Comparison of ENCODE assay signal across 21 mouse cellular contexts in the genomic region with DNA sequence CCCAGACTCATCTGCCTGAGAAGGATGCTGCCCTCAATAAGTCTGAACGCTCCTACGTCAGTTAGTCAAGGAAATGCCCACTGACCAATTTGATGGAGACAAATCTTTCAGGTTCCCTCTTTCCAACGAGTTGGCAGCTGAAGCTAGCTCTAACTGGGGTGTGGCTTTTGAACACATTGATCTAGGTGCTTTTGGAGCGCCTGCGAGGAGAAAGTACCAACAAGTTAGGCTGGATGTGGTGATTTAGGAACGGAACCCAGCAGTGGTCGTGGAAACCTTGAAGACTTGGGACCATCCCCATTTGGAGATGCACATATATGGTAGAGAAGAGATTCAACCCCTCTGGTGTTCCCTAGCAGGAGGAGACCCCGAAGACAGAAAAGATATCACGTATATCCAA.
DNase-seq lines count a peak whose midpoint lies in the region; ATAC-seq and TF ChIP-seq lines count a peak whose summit lies in the region.
"Had no signal": no experiment of that assay in that cellular context is flagged by ENCODE, and none has a peak within 500 bp of the region (broad histone marks: within the 10 kb centered on the region; RNA-seq: fewer than 3 reads in every experiment).

No protein-coding gene starts in this region.

- no peak for TF ChIP-seq EP300 in lung, postnatal 0 days (IDR thresholded peaks at IDR 0.05)

- H3K36me3 ChIP-seq in heart, embryonic 10.5 days, result no peaks in the 10 kb centered on the region
- H3K36me3 ChIP-seq in limb, embryonic 10.5 days, result no peaks in the 10 kb centered on the region
- no peaks in the 10 kb centered on the region for H3K36me3 ChIP-seq in lung, postnatal 0 days (ENCODE audit: insufficient read depth, low read length)
- H3K36me3 ChIP-seq: G1E had no signal

- WGBS in heart, embryonic 10.5 days, result 91% methylated on average over 9 of the region's 9 CpGs
- 91% methylated on average over 9 of the region's 9 CpGs for WGBS in limb, embryonic 10.5 days
- 91% methylated on average over 9 of the region's 9 CpGs for WGBS in lung, postnatal 0 days

- no peak overlapping the region for H3K9ac ChIP-seq in lung, postnatal 0 days (replicated peaks; ENCODE audit: low read depth)

- DNase-seq in heart, adult 11 months, result peak; percentile 55
- DNase-seq in heart, adult 18-20 months, result no peak
- DNase-seq in heart, embryonic 10.5 days (ENCODE audit: low spot score), result peak; percentile 52
- DNase-seq in heart, postnatal 4 days, result no peak
- no peak for DNase-seq in limb, embryonic 10.5 days (ENCODE audit: low spot score)
- DNase-seq in lung, postnatal 0 days (ENCODE audit: low spot score), result no peak
- DNase-seq: adrenal gland, adult 2 months; adrenal gland, adult 8-10 months; adrenal gland, postnatal 10 days; adrenal gland, postnatal 14 days; adrenal gland, postnatal 25 days; adrenal gland, postnatal 36 days; B cell, adult 2 months; cerebellum, adult 11 months; cerebellum, adult 11-12 months; cerebellum, adult 18-20 months had no signal

- TF ChIP-seq CTCF in lung, postnatal 0 days (IDR thresholded peaks at IDR 0.05), result no peak

- no peak for ATAC-seq in lung, postnatal 0 days
- ATAC-seq: activated CD4-positive, CD25-positive, alpha-beta regulatory T cell, adult 4 months; CD4-positive, CD25-positive, alpha-beta regulatory T cell, adult 4 months; Patski had no signal

- H3K4me3 ChIP-seq in heart, embryonic 10.5 days, result no peak overlapping the region
- H3K4me3 ChIP-seq in limb, embryonic 10.5 days, result no peak overlapping the region
- H3K4me3 ChIP-seq in lung, postnatal 0 days (ENCODE audit: low read depth, low read length), result no peak overlapping the region

- H3K4me2 ChIP-seq in lung, postnatal 0 days (replicated peaks; ENCODE audit: low read depth, low read length), result no peak overlapping the region

- H3K27ac ChIP-seq in heart, embryonic 10.5 days, result no peak overlapping the region
- peak overlapping the region; percentile 78; the same call in 1 of the 2 replicates for H3K27ac ChIP-seq in limb, embryonic 10.5 days
- no peak overlapping the region for H3K27ac ChIP-seq in lung, postnatal 0 days (ENCODE audit: low read length)

- H3K27me3 ChIP-seq in heart, embryonic 10.5 days (ENCODE audit: insufficient read depth, poor library complexity, severe bottlenecking), result no peaks in the 10 kb centered on the region
- H3K27me3 ChIP-seq in limb, embryonic 10.5 days (ENCODE audit: low read depth, poor library complexity, severe bottlenecking), result no peaks in the 10 kb centered on the region
- H3K27me3 ChIP-seq in lung, postnatal 0 days (replicated peaks; ENCODE audit: insufficient read depth, low read length), result no peaks in the 10 kb centered on the region
- H3K27me3 ChIP-seq: CH12.LX, Patski had no signal

- no peaks in the 10 kb centered on the region for H3K9me3 ChIP-seq in heart, embryonic 10.5 days
- H3K9me3 ChIP-seq in limb, embryonic 10.5 days (replicated peaks), result no peaks in the 10 kb centered on the region
- no peaks in the 10 kb centered on the region for H3K9me3 ChIP-seq in lung, postnatal 0 days (ENCODE audit: low read length)

- peaks cover 29% of the 10 kb centered on the region for H3K4me1 ChIP-seq in heart, embryonic 10.5 days
- H3K4me1 ChIP-seq in limb, embryonic 10.5 days, result peaks cover 67% of the 10 kb centered on the region
- no peaks in the 10 kb centered on the region for H3K4me1 ChIP-seq in lung, postnatal 0 days (ENCODE audit: insufficient read depth, low read depth, low read length)

Comparison
In these comparisons a context has a peak if more than half of its experiments do, and no peak if none do; other contexts are left out.
1. DNase-seq: peak in heart, adult 11 months (single experiment) and heart, embryonic 10.5 days (single experiment); none in heart, adult 18-20 months (0 of 2), heart, postnatal 4 days (single experiment), limb, embryonic 10.5 days (single experiment) and lung, postnatal 0 days (single experiment).